ENCODE assay signal across 8 mouse cellular contexts in genomic region chr17:56217670-56218069, GRCm38 (mm10). TPM values are rescaled to one million over a fixed set of nuclear protein-coding genes. Genes with fewer than 3 reads are reported as not detected.
DNase-seq lines count a peak whose midpoint lies in the region; ATAC-seq and TF ChIP-seq lines count a peak whose summit lies in the region.

No protein-coding gene starts in this region.

- no peaks in the 10 kb centered on the region for H3K9me3 ChIP-seq in heart, embryonic 14.5 days (ENCODE audit: control insufficient read depth, low read length)
- no peaks in the 10 kb centered on the region for H3K9me3 ChIP-seq in heart, embryonic 15.5 days (replicated peaks)
- H3K9me3 ChIP-seq in lung, postnatal 0 days (ENCODE audit: low read length) = no peaks in the 10 kb centered on the region

- ATAC-seq in heart, embryonic 14.5 days (ENCODE audit: insufficient number of reproducible peaks, insufficient read depth, low FRiP score, low read depth) = no peak
- ATAC-seq in heart, embryonic 15.5 days (replicated peaks; ENCODE audit: insufficient number of reproducible peaks, insufficient read depth, low FRiP score, low read depth) = no peak
- ATAC-seq in lung, postnatal 0 days = no peak

- H3K4me1 ChIP-seq in heart, embryonic 14.5 days (ENCODE audit: control insufficient read depth in 2 of 2, insufficient read depth in 2 of 2, low read length in 2 of 2) = peaks cover 8 to 16% of the 10 kb centered on the region in 2 experiments; a peak in 3 of 4 replicates
- H3K4me1 ChIP-seq in bone marrow macrophage, adult 2 months (ENCODE audit: control insufficient read depth, insufficient read depth, low read length) = peaks cover 20% of the 10 kb centered on the region
- peaks cover 24% of the 10 kb centered on the region for H3K4me1 ChIP-seq in heart, embryonic 15.5 days (replicated peaks)
- peaks cover 10% of the 10 kb centered on the region for H3K4me1 ChIP-seq in lung, postnatal 0 days (ENCODE audit: insufficient read depth, low read depth, low read length)

- H3K36me3 ChIP-seq in heart, embryonic 14.5 days (ENCODE audit: control insufficient read depth, insufficient read depth, low read length) = peaks cover 6% of the 10 kb centered on the region; the same call in 1 of the 2 replicates
- H3K36me3 ChIP-seq in heart, embryonic 15.5 days = no peaks in the 10 kb centered on the region
- no peaks in the 10 kb centered on the region for H3K36me3 ChIP-seq in lung, postnatal 0 days (ENCODE audit: insufficient read depth, low read length)

- H3K9ac ChIP-seq in heart, embryonic 14.5 days (ENCODE audit: low read length) = peak overlapping the region; percentile 91
- peak overlapping the region; percentile 89 for H3K9ac ChIP-seq in heart, embryonic 15.5 days
- H3K9ac ChIP-seq in lung, postnatal 0 days (replicated peaks; ENCODE audit: low read depth) = peak overlapping the region; percentile 82

- H3K4me3 ChIP-seq in heart, embryonic 14.5 days (ENCODE audit: control insufficient read depth in 1 of 2, insufficient read depth in 1 of 2, low read depth in 1 of 2, low read length in 2 of 2) = peak overlapping the region; percentile 91 to 97
- H3K4me3 ChIP-seq in bone marrow macrophage, adult 2 months (ENCODE audit: insufficient read depth, low read length) = peak overlapping the region; percentile 91
- peak overlapping the region; percentile 91 for H3K4me3 ChIP-seq in heart, embryonic 15.5 days
- H3K4me3 ChIP-seq in lung, postnatal 0 days (ENCODE audit: low read depth, low read length) = peak overlapping the region; percentile 77

- peak overlapping the region; percentile 87 for H3K4me2 ChIP-seq in heart, embryonic 14.5 days (ENCODE audit: low read length)
- peak overlapping the region; percentile 82 for H3K4me2 ChIP-seq in heart, embryonic 15.5 days
- H3K4me2 ChIP-seq in lung, postnatal 0 days (replicated peaks; ENCODE audit: low read depth, low read length) = peak overlapping the region; percentile 81

- no peak for TF ChIP-seq EP300 in lung, postnatal 0 days (IDR thresholded peaks at IDR 0.05)

- intact Hi-C loops in left cerebral cortex, postnatal 25 days (cut with DNase I) = loop anchor here (1.0 to 2.0 kb wide), 2 partner anchors 33 to 39 kb away; partner anchors contain the start of gene Fem1a

- TF ChIP-seq CTCF in bone marrow macrophage, adult 2 months (IDR thresholded peaks at IDR 0.05; ENCODE audit: low read depth, low read length) = no peak
- TF ChIP-seq CTCF in lung, postnatal 0 days (IDR thresholded peaks at IDR 0.05) = no peak

- WGBS in heart, embryonic 14.5 days = 68% methylated on average over 13 of the region's 13 CpGs
- 64% methylated on average over 13 of the region's 13 CpGs for WGBS in heart, embryonic 15.5 days
- 59% methylated on average over 13 of the region's 13 CpGs for WGBS in lung, postnatal 0 days

- no peak for DNase-seq in heart, adult 8-10 months (ENCODE audit: low spot score)
- DNase-seq in lung, postnatal 0 days (ENCODE audit: low spot score) = no peak
- no peak for DNase-seq in right cerebral cortex, adult 2 months (ENCODE audit: low spot score in 2 of 2)
- DNase-seq in left cerebral cortex, postnatal 25 days (ENCODE audit: low spot score in 2 of 2) = no peak
- no peak for DNase-seq in right cerebral cortex, adult 18-20 months

- no peak for TF ChIP-seq POLR2A in bone marrow macrophage, adult 2 months (IDR thresholded peaks at IDR 0.05; ENCODE audit: borderline replicate concordance, low read depth, low read length)

- H3K27ac ChIP-seq in heart, embryonic 14.5 days (replicated peaks in 1 of 2; ENCODE audit: control insufficient read depth in 1 of 2, insufficient read depth in 1 of 2, low read depth in 2 of 2, low read length in 2 of 2) = peak overlapping the region in 1 of 2 experiments; percentile 82; a peak in 1 of 4 replicates
- H3K27ac ChIP-seq in bone marrow macrophage, adult 2 months (ENCODE audit: insufficient read depth, low read depth, low read length) = no peak overlapping the region
- H3K27ac ChIP-seq in heart, embryonic 15.5 days = no peak overlapping the region
- H3K27ac ChIP-seq in lung, postnatal 0 days (ENCODE audit: low read length) = peak overlapping the region; percentile 94; the same call in 1 of the 2 replicates

- no peaks in the 10 kb centered on the region for H3K27me3 ChIP-seq in heart, embryonic 14.5 days (ENCODE audit: control insufficient read depth, insufficient read depth, low read length)
- no peaks in the 10 kb centered on the region for H3K27me3 ChIP-seq in heart, embryonic 15.5 days
- H3K27me3 ChIP-seq in lung, postnatal 0 days (replicated peaks; ENCODE audit: insufficient read depth, low read length) = no peaks in the 10 kb centered on the region

RNA-seq across cellular contexts. Expression of gene Dpp9, which starts 1.0 kb away (rescaled TPM):
- polyA plus RNA-seq in heart, embryonic 14.5 days (2014; fragmentation: Nextera tagmentation; extraction: Ambion mirVana) = 18.9 and 19.5 TPM in 2 replicates
- total RNA-seq in heart, adult 8-10 months (2022) = 10 to 100 TPM; 42.6 to 51.1 (median 46.6) TPM
- polyA plus RNA-seq in bone marrow macrophage, adult 2 months (2012; ENCODE audit: insufficient read depth, insufficient read length, missing spikeins) = 22.2 and 25.0 TPM in 2 replicates
- 19.7 and 25.7 TPM in 2 replicates for polyA plus RNA-seq in heart, embryonic 15.5 days (2015; fragmentation: Nextera tagmentation; extraction: Ambion mirVana)
- polyA plus RNA-seq in lung, postnatal 0 days (2015; fragmentation: Nextera tagmentation; extraction: Ambion mirVana) = 25.7 and 30.3 TPM in 2 replicates
- total RNA-seq in left cerebral cortex, postnatal 25 days (2021) = 10 to 100 TPM; 68.3 to 71.4 TPM

RNA-seq across cellular contexts. Expression of gene Mydgf, which starts 34.0 kb away (rescaled TPM):
- 76.6 and 81.1 TPM in 2 replicates for polyA plus RNA-seq in heart, embryonic 14.5 days (2014; fragmentation: Nextera tagmentation; extraction: Ambion mirVana)
- total RNA-seq in heart, adult 8-10 months (2022) = 10 to 100 TPM; 25.5 to 29.8 (median 27.9) TPM
- polyA plus RNA-seq in bone marrow macrophage, adult 2 months (2012; ENCODE audit: insufficient read depth, insufficient read length, missing spikeins) = 35.2 and 37.4 TPM in 2 replicates
- 62.3 and 80.2 TPM in 2 replicates for polyA plus RNA-seq in heart, embryonic 15.5 days (2015; fragmentation: Nextera tagmentation; extraction: Ambion mirVana)
- 67.2 and 71.2 TPM in 2 replicates for polyA plus RNA-seq in lung, postnatal 0 days (2015; fragmentation: Nextera tagmentation; extraction: Ambion mirVana)
- 10 to 100 TPM; 40.5 to 42.1 TPM for total RNA-seq in left cerebral cortex, postnatal 25 days (2021)

RNA-seq across cellular contexts. Expression of gene Fem1a, which starts 38.9 kb away (rescaled TPM):
- polyA plus RNA-seq in heart, embryonic 14.5 days (2014; fragmentation: Nextera tagmentation; extraction: Ambion mirVana) = 23.6 and 25.9 TPM in 2 replicates
- total RNA-seq in heart, adult 8-10 months (2022) = 100 to 1,000 TPM; 113 to 131 (median 128) TPM
- 8.8 and 10.3 TPM in 2 replicates for polyA plus RNA-seq in bone marrow macrophage, adult 2 months (2012; ENCODE audit: insufficient read depth, insufficient read length, missing spikeins)
- polyA plus RNA-seq in heart, embryonic 15.5 days (2015; fragmentation: Nextera tagmentation; extraction: Ambion mirVana) = 19.4 and 22.5 TPM in 2 replicates
- 8.2 and 8.4 TPM in 2 replicates for polyA plus RNA-seq in lung, postnatal 0 days (2015; fragmentation: Nextera tagmentation; extraction: Ambion mirVana)
- 10 to 100 TPM; 33.5 to 34.1 TPM for total RNA-seq in left cerebral cortex, postnatal 25 days (2021)

RNA-seq across cellular contexts. Expression of gene Tnfaip8l1, which starts 55.4 kb away (rescaled TPM):
- 8.9 and 9.4 TPM in 2 replicates for polyA plus RNA-seq in heart, embryonic 14.5 days (2014; fragmentation: Nextera tagmentation; extraction: Ambion mirVana)
- total RNA-seq in heart, adult 8-10 months (2022) = 1 to 10 TPM; 1.2 to 2.1 (median 1.4) TPM
- 4.7 and 5.4 TPM in 2 replicates for polyA plus RNA-seq in bone marrow macrophage, adult 2 months (2012; ENCODE audit: insufficient read depth, insufficient read length, missing spikeins)
- polyA plus RNA-seq in heart, embryonic 15.5 days (2015; fragmentation: Nextera tagmentation; extraction: Ambion mirVana) = 6.7 and 9.2 TPM in 2 replicates
- polyA plus RNA-seq in lung, postnatal 0 days (2015; fragmentation: Nextera tagmentation; extraction: Ambion mirVana) = 4.7 and 5.6 TPM in 2 replicates
- total RNA-seq in left cerebral cortex, postnatal 25 days (2021) = 1 to 10 TPM; 7.8 to 8.9 TPM

RNA-seq across cellular contexts. Expression of gene Ticam1, which starts 58.9 kb away (rescaled TPM):
- 9.2 and 9.3 TPM in 2 replicates for polyA plus RNA-seq in heart, embryonic 14.5 days (2014; fragmentation: Nextera tagmentation; extraction: Ambion mirVana)
- total RNA-seq in heart, adult 8-10 months (2022) = 1 to 10 TPM; 6.9 to 9.5 (median 8.1) TPM
- 13.5 and 17.6 TPM in 2 replicates for polyA plus RNA-seq in bone marrow macrophage, adult 2 months (2012; ENCODE audit: insufficient read depth, insufficient read length, missing spikeins)
- 6.9 and 8.3 TPM in 2 replicates for polyA plus RNA-seq in heart, embryonic 15.5 days (2015; fragmentation: Nextera tagmentation; extraction: Ambion mirVana)
- 3.5 and 4.1 TPM in 2 replicates for polyA plus RNA-seq in lung, postnatal 0 days (2015; fragmentation: Nextera tagmentation; extraction: Ambion mirVana)
- total RNA-seq in left cerebral cortex, postnatal 25 days (2021) = 1 to 10 TPM; 5.2 to 5.4 TPM
